Mouse (Mus musculus): ENCODE results near the gene Aacs. TPM values are rescaled to one million over a fixed set of nuclear protein-coding genes. Genes with fewer than 3 reads are reported as not detected.
"Not testable (repeated sequence)": the region's sequence is repeated elsewhere in the genome, so short reads cannot be mapped to it uniquely, and the experiment has no call there.

The Aacs gene
- 37.1 and 42.7 TPM in 2 replicates for polyA plus RNA-seq (2014; fragmentation: Nextera tagmentation; extraction: Ambion mirVana)

DNA sequence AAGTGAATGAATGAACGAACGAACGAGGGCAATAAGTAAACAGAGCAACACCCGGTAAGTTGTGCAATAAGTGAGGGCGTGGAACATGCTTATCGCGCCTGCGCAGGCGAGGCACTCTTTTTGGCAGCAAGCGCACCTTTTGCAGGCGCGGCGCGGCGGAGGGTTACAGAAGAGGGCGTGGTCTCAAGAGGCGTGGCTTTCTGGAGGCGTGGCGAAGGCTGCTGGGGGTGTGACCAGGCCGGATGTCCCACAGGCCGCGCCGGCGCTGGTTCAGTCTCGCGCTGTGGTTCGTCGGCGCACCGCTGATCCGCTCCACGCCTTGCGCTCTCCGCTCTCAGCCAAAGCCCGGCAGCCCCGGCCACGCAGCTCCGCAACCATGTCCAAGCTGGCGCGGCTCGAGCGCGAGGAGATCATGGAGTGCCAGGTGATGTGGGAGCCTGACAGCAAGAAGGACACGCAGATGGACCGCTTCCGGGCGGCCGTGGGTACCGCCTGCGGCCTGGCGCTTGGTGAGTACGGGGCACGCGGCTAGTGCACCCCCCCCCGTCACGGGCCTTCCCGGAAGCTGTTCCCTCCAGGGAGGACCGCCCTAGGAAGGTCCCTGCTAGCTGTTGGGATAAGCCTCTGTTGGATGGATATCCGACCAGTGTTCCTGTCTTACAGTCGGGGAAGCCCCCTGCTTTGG lies at the start of gene Aacs:
TSS of gene Aacs (plus strand) at position 214 of the 685 bp plus-strand sequence.
- WGBS: under 1% methylated on average over 60 of the region's 60 CpGs
- H3K4me2 ChIP-seq: peak within 1 kb of the TSS; percentile 94
- ATAC-seq (ENCODE audit: insufficient read depth): peak; percentile 96
- H3K4me3 ChIP-seq (ENCODE audit: low read depth, low read length): peak within 1 kb of the TSS; percentile 80
- H3K27ac ChIP-seq (ENCODE audit: low read depth): peak within 1 kb of the TSS; percentile 72; the same call in 1 of the 2 replicates
- peak within 1 kb of the TSS; percentile 72 for H3K9ac ChIP-seq
- no peaks in the 10 kb centered on the region for H3K27me3 ChIP-seq (ENCODE audit: insufficient read depth, low read length)
- TF ChIP-seq CTCF (IDR thresholded peaks at IDR 0.05; ENCODE audit: low read depth): no peak
- no peaks in the 10 kb centered on the region for H3K36me3 ChIP-seq (ENCODE audit: insufficient read depth)
- peak; percentile 98 for DNase-seq
- no peaks in the 10 kb centered on the region for H3K9me3 ChIP-seq (ENCODE audit: low read depth, low read length)
- H3K4me1 ChIP-seq (ENCODE audit: insufficient read depth): 0 out of 2 replicates have a peak, but pooled peaks cover 11% of the 10 kb centered on the region

DNA sequence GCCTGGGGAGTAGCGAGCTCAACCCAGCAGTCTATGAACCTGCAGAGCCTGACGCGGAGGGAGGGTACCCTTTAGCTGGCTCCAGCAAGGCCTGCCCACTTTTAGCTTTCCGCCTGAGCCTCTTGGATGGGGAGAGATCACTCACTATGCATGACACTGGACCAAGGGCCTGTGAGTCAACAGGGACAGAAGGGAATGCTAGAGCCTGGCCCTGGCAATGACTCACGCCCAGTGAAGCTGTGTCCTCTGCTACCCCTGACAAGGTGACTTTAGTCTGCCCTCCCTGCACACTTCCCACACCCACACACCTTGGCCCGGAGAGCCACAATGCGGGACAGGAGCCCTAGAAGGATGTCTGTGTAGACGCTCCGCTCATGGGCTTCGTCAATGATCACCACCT lies 49.3 kb upstream of the Aacs start:
- H3K4me1 ChIP-seq (ENCODE audit: insufficient read depth): no peaks in the 10 kb centered on the region
- no peak for DNase-seq
- ATAC-seq (ENCODE audit: insufficient read depth): no peak
- H3K27me3 ChIP-seq (ENCODE audit: insufficient read depth, low read length): no peaks in the 10 kb centered on the region
- TF ChIP-seq CTCF (IDR thresholded peaks at IDR 0.05; ENCODE audit: low read depth): no peak
- 89% methylated on average over 10 of the region's 10 CpGs for WGBS
- H3K4me2 ChIP-seq: no peak overlapping the region
- H3K27ac ChIP-seq (ENCODE audit: low read depth): no peak overlapping the region
- H3K4me3 ChIP-seq (ENCODE audit: low read depth, low read length): no peak overlapping the region
- no peak overlapping the region for H3K9ac ChIP-seq
- H3K36me3 ChIP-seq (ENCODE audit: insufficient read depth): peaks cover 98% of the 10 kb centered on the region
- no peaks in the 10 kb centered on the region for H3K9me3 ChIP-seq (ENCODE audit: low read depth, low read length)

DNA sequence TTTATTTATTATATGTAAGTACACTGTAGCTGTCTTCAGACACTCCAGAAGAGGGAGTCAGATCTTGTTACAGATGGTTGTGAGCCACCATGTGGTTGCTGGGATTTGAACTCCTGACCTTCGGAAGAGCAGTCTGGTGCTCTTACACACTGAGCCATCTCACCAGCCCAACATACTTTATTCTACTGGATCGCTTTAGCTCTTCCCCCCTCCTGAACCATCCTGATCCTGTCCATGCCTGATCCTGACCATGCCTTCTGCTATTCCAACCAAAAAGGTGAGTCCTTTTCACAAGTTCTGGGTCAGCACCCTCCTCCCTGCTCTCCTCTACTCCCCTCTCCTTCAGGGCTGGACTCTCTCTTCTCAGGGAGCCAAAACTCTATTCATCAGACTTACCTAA lies 43.3 kb upstream of the Aacs start:
- not testable (repeated sequence) for DNase-seq; H3K4me3 ChIP-seq (ENCODE audit: low read depth, low read length); ATAC-seq (ENCODE audit: insufficient read depth); H3K27ac ChIP-seq (ENCODE audit: low read depth); H3K9me3 ChIP-seq (ENCODE audit: low read depth, low read length); H3K27me3 ChIP-seq (ENCODE audit: insufficient read depth, low read length); H3K4me2 ChIP-seq; H3K9ac ChIP-seq; H3K4me1 ChIP-seq (ENCODE audit: insufficient read depth)
- WGBS: 98% methylated on average over 2 of the region's 2 CpGs
- H3K36me3 ChIP-seq (ENCODE audit: insufficient read depth): peaks cover 44% of the 10 kb centered on the region

DNA sequence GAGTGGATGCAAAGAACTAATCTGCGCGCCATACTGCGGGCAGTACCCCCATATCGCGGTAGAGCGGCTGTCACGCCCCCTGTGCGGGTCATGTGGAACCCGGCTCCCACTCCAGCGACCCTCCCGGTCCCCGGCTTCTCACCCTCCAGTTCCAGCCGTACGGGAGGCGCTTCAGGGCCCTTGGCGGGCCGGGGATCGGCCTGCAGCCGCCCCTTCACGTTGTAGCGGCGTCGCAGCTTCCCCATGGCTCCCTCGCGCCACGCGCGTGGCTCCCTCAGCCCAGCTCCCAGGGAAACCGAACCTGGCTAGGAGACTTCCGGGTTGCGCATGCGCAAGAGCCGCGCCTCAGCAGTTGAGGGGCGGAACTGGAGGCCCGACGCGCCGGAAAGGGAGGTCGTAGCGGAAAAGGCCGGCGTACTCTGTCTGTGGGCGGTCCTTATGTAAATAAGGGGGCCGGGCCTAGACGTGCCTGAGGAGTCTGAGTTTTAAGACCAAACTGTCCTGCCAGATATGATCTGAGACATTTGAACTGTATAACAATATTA lies 41.7 kb upstream of the Aacs start, which contains the start of gene Dhx37:
TSS of gene Dhx37 (minus strand) at position 329 of the 545 bp plus-strand sequence.
- Histone ChIP-seq H3K27ac (ENCODE audit: low read depth) (peak within 1 kb of the TSS; percentile 54; the same call in 1 of the 2 replicates), H3K27me3 (ENCODE audit: insufficient read depth, low read length) (no peaks in the 10 kb centered on the region), H3K4me1 (ENCODE audit: insufficient read depth) (peaks cover 6% of the 10 kb centered on the region; the same call in 1 of the 2 replicates), H3K36me3 (ENCODE audit: insufficient read depth) (peaks cover 29% of the 10 kb centered on the region), H3K9ac (peak within 1 kb of the TSS; percentile 91), H3K9me3 (ENCODE audit: low read depth, low read length) (no peaks in the 10 kb centered on the region), H3K4me2 (peak within 1 kb of the TSS; percentile 97), H3K4me3 (ENCODE audit: low read depth, low read length) (peak within 1 kb of the TSS; percentile 92)
- no peak for TF ChIP-seq CTCF (IDR thresholded peaks at IDR 0.05; ENCODE audit: low read depth)
- under 1% methylated on average over 46 of the region's 46 CpGs for WGBS
- ATAC-seq (ENCODE audit: insufficient read depth) (peak; percentile 98), DNase-seq (peak; percentile 98)

GRCm38 (mm10) chr5:125434347-125434746 lies 41.3 kb upstream of the Aacs start:
- not testable (repeated sequence) for ATAC-seq (ENCODE audit: insufficient read depth); H3K27ac ChIP-seq (ENCODE audit: low read depth); H3K9ac ChIP-seq; H3K4me1 ChIP-seq (ENCODE audit: insufficient read depth); H3K9me3 ChIP-seq (ENCODE audit: low read depth, low read length); DNase-seq; H3K27me3 ChIP-seq (ENCODE audit: insufficient read depth, low read length)
- peaks cover 24% of the 10 kb centered on the region for H3K36me3 ChIP-seq (ENCODE audit: insufficient read depth)
- TF ChIP-seq CTCF (IDR thresholded peaks at IDR 0.05; ENCODE audit: low read depth): peak; percentile 49
- H3K4me2 ChIP-seq: peak overlapping the region; percentile 97
- WGBS: 55% methylated on average over 15 of the region's 15 CpGs
- H3K4me3 ChIP-seq (ENCODE audit: low read depth, low read length): peak overlapping the region; percentile 92

GRCm38 (mm10) chr5:125440583-125441233 lies 34.9 kb upstream of the Aacs start:
- TF ChIP-seq CTCF (IDR thresholded peaks at IDR 0.05; ENCODE audit: low read depth): no peak
- WGBS: 4% methylated on average over 7 of the region's 7 CpGs
- Histone ChIP-seq H3K27me3 (ENCODE audit: insufficient read depth, low read length) (no peaks in the 10 kb centered on the region), H3K36me3 (ENCODE audit: insufficient read depth) (no peaks in the 10 kb centered on the region; the same call in 1 of the 2 replicates), H3K4me3 (ENCODE audit: low read depth, low read length) (peak overlapping the region; percentile 87), H3K4me2 (peak overlapping the region; percentile 83), H3K27ac (ENCODE audit: low read depth) (peak overlapping the region; percentile 58), H3K9me3 (ENCODE audit: low read depth, low read length) (no peaks in the 10 kb centered on the region), H3K4me1 (ENCODE audit: insufficient read depth) (peaks cover 10% of the 10 kb centered on the region), H3K9ac (peak overlapping the region; percentile 83)
- DNase-seq (no peak), ATAC-seq (ENCODE audit: insufficient read depth) (peak; percentile 23; the same call in 1 of the 2 replicates)

All from lung, embryonic 14.5 days (tissue).